Mouse (Mus musculus): ENCODE data around the gene Wipf1.

- TF ChIP-seq CTCF (IDR thresholded peaks at IDR 0.05; ENCODE audit: low read depth, low read length), result no peak
- TF ChIP-seq POLR2A (IDR thresholded peaks at IDR 0.05; ENCODE audit: borderline replicate concordance, low read depth, low read length), result no peak
Observed at GRCm38 (mm10) chr2:73495617-73496328, 33.8 kb downstream of the Wipf1 start.
